Mouse (Mus musculus) ES-Bruce4 (cell line): ENCODE results near the gene Cbx6.
"Not testable (repeated sequence)": the region's sequence is repeated elsewhere in the genome, so short reads cannot be mapped to it uniquely, and the experiment has no call there.

Experiments used
- CTCF ChIP-seq: IDR thresholded peaks from one replicate; pipeline ENCODE4 v1.8.1; 2011; ENCODE audit warnings: low read depth, low read length
- POLR2A ChIP-seq: IDR thresholded peaks from one replicate; pipeline ENCODE4 v1.8.1; 2011; ENCODE audit warnings: low read length; ENCODE audit not compliant: insufficient read depth

GRCm38 (mm10) chr15:79812840-79813239 is 21.6 kb downstream of the Cbx6 start:
- not testable (repeated sequence) for TF ChIP-seq POLR2A, CTCF
